Mouse (Mus musculus) heart, postnatal 0 days (tissue): Measurements from ENCODE around the gene Hadha.

ENCODE experiments used
- CTCF ChIP-seq: IDR thresholded peaks from 2 replicates; pipeline ENCODE4 v1.5.1; 2016; ENCODE audit warnings: antibody characterized with exemption, control low read depth, low read depth
- EP300 ChIP-seq: IDR thresholded peaks from 2 replicates; pipeline ENCODE4 v1.6.1; 2016; ENCODE audit warnings: antibody characterized with exemption, low read depth

GRCm38 (mm10) chr5:30104841-30105667 lies 49.9 kb downstream of the Hadha start, which contains the start of gene Garem2:
- no peak for TF ChIP-seq CTCF
- TF ChIP-seq EP300, result no peak
